Mouse (Mus musculus) thymus, adult 2 months (tissue): ENCODE data around the gene Tada1. TPM values are rescaled to one million over a fixed set of nuclear protein-coding genes. Genes with fewer than 3 reads are reported as not detected.

Experiments
- DNase-seq: peaks from one replicate; pipeline ENCODE4 v3.0.0; 2021
- H3K27ac ChIP-seq: fragments of 200-500 bp; 2 replicates; pipeline ENCODE4 v1.5.1; 2012; ENCODE audit warnings: low read length, control low read depth; ENCODE audit not compliant: control insufficient read depth, insufficient read depth
- H3K27me3 ChIP-seq: fragments of 200-500 bp; 2 replicates; pipeline ENCODE4 v1.6.1; 2012; ENCODE audit warnings: mild to moderate bottlenecking, low read length, moderate library complexity, mixed read lengths; ENCODE audit not compliant: control insufficient read depth, insufficient read depth
- H3K36me3 ChIP-seq: fragments of 200-500 bp; 2 replicates; pipeline ENCODE4 v1.6.1; 2012; ENCODE audit warnings: mild to moderate bottlenecking, low read length, moderate library complexity; ENCODE audit not compliant: control insufficient read depth, insufficient read depth
- H3K4me1 ChIP-seq: fragments of 200-500 bp; replicated peaks from 2 replicates; pipeline ENCODE4 v1.6.1; 2012; ENCODE audit warnings: low read length; ENCODE audit not compliant: control insufficient read depth, insufficient read depth
- H3K4me3 ChIP-seq: fragments of 200-500 bp; 2 replicates; pipeline ENCODE4 v1.5.1; 2012; ENCODE audit warnings: mild to moderate bottlenecking, low read length, control low read depth, moderate library complexity; ENCODE audit not compliant: control insufficient read depth, insufficient read depth
- CTCF ChIP-seq: fragments of 200-500 bp; IDR thresholded peaks from 2 replicates; pipeline ENCODE4 v1.5.1; 2012; ENCODE audit warnings: mild to moderate bottlenecking, control low read depth, low read length, moderate library complexity, borderline replicate concordance; ENCODE audit not compliant: control insufficient read depth, poor library complexity, insufficient read depth; ENCODE audit errors: extremely low read depth
- POLR2A ChIP-seq: fragments of 200-500 bp; IDR thresholded peaks from 2 replicates; pipeline ENCODE4 v1.6.1; 2012; ENCODE audit warnings: mild to moderate bottlenecking, low read length, control low read depth, moderate library complexity; ENCODE audit not compliant: control insufficient read depth, poor library complexity, insufficient read depth; ENCODE audit errors: extremely low read depth
- WGBS: fragments of 180-500 bp; shearing (Covaris S2); methylation state at CpG from one replicate; pipeline ENCODE4 v1.1.7; 2018; 5-methylcytosine and 5-hydroxymethylcytosine counted together
- polyA plus RNA-seq: library from polyadenylated mRNA; depleted of rRNA; stranded (reverse); fragments of >200 nt; gene quantifications from 2 replicates; pipeline ENCODE4 v1.2.3, GENCODE M21; 2012

Gene Tada1
- polyA plus RNA-seq, 1 experiment, result 35.4 TPM

GRCm38 (mm10) chr1:166389406-166390125, 10.7 kb downstream of the Tada1 start:
- Histone ChIP-seq H3K27me3 (no peaks in the 10 kb centered on the region), H3K4me1 (no peaks in the 10 kb centered on the region), H3K27ac (no peak overlapping the region), H3K4me3 (no peak overlapping the region), H3K36me3 (peaks cover 84% of the 10 kb centered on the region)
- no peak for TF ChIP-seq POLR2A
- 97% methylated on average over 16 of the region's 16 CpGs for WGBS
- DNase-seq, result no peak

- peaks cover 68% of the 10 kb centered on the region for H3K36me3 ChIP-seq
- H3K4me3 ChIP-seq, result no peak overlapping the region
- no peaks in the 10 kb centered on the region for H3K4me1 ChIP-seq
- no peak for DNase-seq
- 98% methylated on average over 6 of the region's 6 CpGs for WGBS
- no peak for TF ChIP-seq CTCF
- no peak for TF ChIP-seq POLR2A
- H3K27ac ChIP-seq, result no peak overlapping the region
- no peaks in the 10 kb centered on the region for H3K27me3 ChIP-seq
Measured at GRCm38 (mm10) chr1:166391671-166392070, 12.8 kb downstream of the Tada1 start.

GRCm38 (mm10) chr1:166394770-166395169, 15.9 kb downstream of the Tada1 start:
- WGBS, result 91% methylated on average over 4 of the region's 4 CpGs

GRCm38 (mm10) chr1:166395661-166396060, 16.8 kb downstream of the Tada1 start:
- Histone ChIP-seq H3K4me3 (no peak overlapping the region), H3K27me3 (no peaks in the 10 kb centered on the region), H3K27ac (no peak overlapping the region), H3K36me3 (peaks cover 38% of the 10 kb centered on the region), H3K4me1 (no peaks in the 10 kb centered on the region)
- no peak for DNase-seq
- WGBS, result 96% methylated on average over 5 of the region's 5 CpGs
- TF ChIP-seq POLR2A (no peak), CTCF (no peak)

More at GRCm38 (mm10) chr1:166394770-166395169, 15.9 kb downstream of the Tada1 start:
- Histone ChIP-seq H3K27ac (no peak overlapping the region), H3K4me1 (no peaks in the 10 kb centered on the region), H3K36me3 (peaks cover 46% of the 10 kb centered on the region), H3K27me3 (no peaks in the 10 kb centered on the region), H3K4me3 (no peak overlapping the region)
- no peak for DNase-seq
- no peak for TF ChIP-seq POLR2A
- no peak for TF ChIP-seq CTCF

GRCm38 (mm10) chr1:166396381-166396780, 17.5 kb downstream of the Tada1 start:
- Histone ChIP-seq H3K27ac (no peak overlapping the region), H3K27me3 (no peaks in the 10 kb centered on the region), H3K4me3 (no peak overlapping the region), H3K4me1 (no peaks in the 10 kb centered on the region), H3K36me3 (peaks cover 31% of the 10 kb centered on the region)
- 97% methylated on average over 6 of the region's 6 CpGs for WGBS
- TF ChIP-seq POLR2A (no peak), CTCF (no peak)
- DNase-seq, result no peak

GRCm38 (mm10) chr1:166401455-166401854, 22.6 kb downstream of the Tada1 start:
- Histone ChIP-seq H3K27ac (no peak overlapping the region), H3K4me3 (no peak overlapping the region), H3K27me3 (no peaks in the 10 kb centered on the region), H3K36me3 (peaks cover 6% of the 10 kb centered on the region; the same call in 1 of the 2 replicates), H3K4me1 (no peaks in the 10 kb centered on the region)
- no peak for DNase-seq
- TF ChIP-seq CTCF, result no peak
- no peak for TF ChIP-seq POLR2A

GRCm38 (mm10) chr1:166402003-166402402, 23.1 kb downstream of the Tada1 start:
- no peak for DNase-seq

More at GRCm38 (mm10) chr1:166402003-166402402, 23.1 kb downstream of the Tada1 start:
- H3K27ac ChIP-seq, result no peak overlapping the region
- no peaks in the 10 kb centered on the region for H3K4me1 ChIP-seq
- WGBS, result 94% methylated on average over 4 of the region's 4 CpGs
- TF ChIP-seq POLR2A (no peak), CTCF (no peak)
- peaks cover 5% of the 10 kb centered on the region; the same call in 1 of the 2 replicates for H3K36me3 ChIP-seq
- no peak overlapping the region for H3K4me3 ChIP-seq
- H3K27me3 ChIP-seq, result no peaks in the 10 kb centered on the region
